Mouse (Mus musculus) cerebellum, adult 18-20 months (tissue): ENCODE data around the gene Tyro3.

Source experiments
- DNase-seq, 2 experiments: peaks; one replicate each; pipeline ENCODE4 v3.0.0; 2021

Gene Tyro3

GRCm38 (mm10) chr2:119857341-119857740, 59.8 kb downstream of the Tyro3 start:
- no peak for DNase-seq

- no peak for DNase-seq
Measured at GRCm38 (mm10) chr2:119864484-119864883, 67.0 kb downstream of the Tyro3 start.
